Mouse (Mus musculus): ENCODE results near the gene Tmem242.

DNA sequence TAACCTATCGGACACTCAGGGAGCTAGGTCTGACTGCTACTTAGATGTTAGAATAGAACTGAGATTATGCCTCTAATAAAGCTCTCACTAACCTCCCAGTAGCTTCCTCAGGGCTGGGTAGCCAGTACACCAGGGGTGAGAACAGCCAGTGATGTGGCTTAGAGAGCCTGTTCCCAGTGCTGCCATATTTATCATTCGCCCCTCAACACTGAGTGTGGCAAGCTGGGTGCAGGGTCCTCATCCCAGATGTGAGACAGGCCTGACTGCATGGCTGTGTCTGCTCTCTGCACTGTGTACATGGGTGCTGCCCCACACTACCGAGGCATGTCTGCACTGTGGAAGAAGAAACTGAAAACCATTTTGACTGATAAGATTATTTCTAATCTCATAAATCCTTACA, 26.0 kb downstream of the Tmem242 start:
- TF ChIP-seq POLR2A (IDR thresholded peaks at IDR 0.05; ENCODE audit: insufficient read depth, low read depth, low read length) (no peak), CTCF (IDR thresholded peaks at IDR 0.05; ENCODE audit: insufficient read depth, low read depth, low read length) (no peak)

All from olfactory bulb, adult 2 months (tissue).